Mouse (Mus musculus) layer of hippocampus, adult 18-20 months (tissue): ENCODE measurements at regions not wholly inside any gene's neighbourhood (a gene's known extent, or its start where the extent isn't known, plus 50 kb on each side); places are given as distances from the start of the nearest gene placed in this dataset.

Experiments used
- DNase-seq, 2 experiments: peaks; one replicate each; pipeline ENCODE4 v3.0.0; 2022; ENCODE audit warnings: low spot score in 2 of 2

- no peak for DNase-seq
These were observed 53.5 kb upstream of the Trabd2b start for GRCm38 (mm10) chr4:114353058-114353457.
